Mouse (Mus musculus) heart, embryonic 15.5 days (tissue): ENCODE measurements at regions not wholly inside any gene's neighbourhood (a gene's known extent, or its start where the extent isn't known, plus 50 kb on each side); places are given as distances from the start of the nearest gene placed in this dataset.

Experiments used
- ATAC-seq: fragments of 200-750 bp; cut with Nextera tagmentation; replicated peaks from 2 replicates; pipeline ENCODE4 v1.8.0; 2017; ENCODE audit warnings: low read depth, moderate TSS enrichment; ENCODE audit not compliant: insufficient number of reproducible peaks, insufficient read depth, low FRiP score
- H3K27ac ChIP-seq: fragments of 300-500 bp; sonication (generic); 2 replicates; pipeline ENCODE4 v1.5.1; 2015; ENCODE audit warnings: mild to moderate bottlenecking, inconsistent platforms
- H3K27me3 ChIP-seq: fragments of 300-500 bp; sonication (generic); 2 replicates; pipeline ENCODE4 v1.6.1; 2015; ENCODE audit warnings: inconsistent platforms
- H3K36me3 ChIP-seq: fragments of 300-500 bp; sonication (generic); 2 replicates; pipeline ENCODE4 v1.6.1; 2015; ENCODE audit warnings: mild to moderate bottlenecking, inconsistent platforms
- H3K4me1 ChIP-seq: fragments of 300-500 bp; sonication (generic); replicated peaks from 2 replicates; pipeline ENCODE4 v1.6.1; 2015; ENCODE audit warnings: inconsistent platforms
- H3K4me2 ChIP-seq: fragments of 300-500 bp; sonication (generic); 2 replicates; pipeline ENCODE4 v1.6.1; 2015; ENCODE audit warnings: inconsistent platforms, mild to moderate bottlenecking, moderate library complexity
- H3K4me3 ChIP-seq: fragments of 300-500 bp; sonication (generic); 2 replicates; pipeline ENCODE4 v1.5.1; 2015; ENCODE audit warnings: mild to moderate bottlenecking, inconsistent platforms
- H3K9ac ChIP-seq: fragments of 300-500 bp; sonication (generic); 2 replicates; pipeline ENCODE4 v1.6.1; 2015; ENCODE audit warnings: mild to moderate bottlenecking, inconsistent platforms
- H3K9me3 ChIP-seq: fragments of 300-500 bp; sonication (generic); replicated peaks from 2 replicates; pipeline ENCODE4 v1.6.1; 2016; ENCODE audit warnings: inconsistent platforms
- WGBS: fragments of 180-500 bp; shearing (Covaris S2); methylation state at CpG from one replicate; pipeline ENCODE4 v1.1.7; 2015; ENCODE audit warnings: mixed read lengths; 5-methylcytosine and 5-hydroxymethylcytosine counted together

GRCm38 (mm10) chr14:111971857-111972256 is 297.0 kb downstream of the Slitrk5 start:
- Histone ChIP-seq H3K9ac (no peak overlapping the region), H3K9me3 (no peaks in the 10 kb centered on the region), H3K27ac (no peak overlapping the region), H3K36me3 (no peaks in the 10 kb centered on the region), H3K4me3 (no peak overlapping the region), H3K4me2 (no peak overlapping the region), H3K4me1 (no peaks in the 10 kb centered on the region), H3K27me3 (no peaks in the 10 kb centered on the region)
- no peak for ATAC-seq
- 25% methylated on average over 3 of the region's 3 CpGs for WGBS

- H3K4me2 ChIP-seq = no peak overlapping the region
- no peak overlapping the region for H3K9ac ChIP-seq
- no peak for ATAC-seq
- no peak overlapping the region for H3K4me3 ChIP-seq
- H3K4me1 ChIP-seq = no peaks in the 10 kb centered on the region
- no peaks in the 10 kb centered on the region for H3K27me3 ChIP-seq
- no peak overlapping the region for H3K27ac ChIP-seq
- H3K36me3 ChIP-seq = no peaks in the 10 kb centered on the region
- WGBS = 58% methylated on average over 5 of the region's 5 CpGs
- H3K9me3 ChIP-seq = no peaks in the 10 kb centered on the region
Measured at GRCm38 (mm10) chr14:111995809-111996458, 321.0 kb downstream of the Slitrk5 start.

GRCm38 (mm10) chr14:112002146-112002545 is 327.2 kb downstream of the Slitrk5 start:
- whole genome bisulfite sequencing = 74% methylated on average over 2 of the region's 2 CpGs
- Histone ChIP-seq H3K9ac (no peak overlapping the region), H3K27ac (no peak overlapping the region), H3K4me3 (no peak overlapping the region), H3K36me3 (no peaks in the 10 kb centered on the region), H3K4me2 (no peak overlapping the region), H3K4me1 (no peaks in the 10 kb centered on the region), H3K27me3 (no peaks in the 10 kb centered on the region), H3K9me3 (no peaks in the 10 kb centered on the region)
- no peak for ATAC-seq

GRCm38 (mm10) chr14:112002881-112003280 is 328.0 kb downstream of the Slitrk5 start:
- Histone ChIP-seq H3K36me3 (no peaks in the 10 kb centered on the region), H3K4me2 (no peak overlapping the region), H3K4me3 (no peak overlapping the region), H3K27ac (no peak overlapping the region), H3K9ac (no peak overlapping the region), H3K9me3 (no peaks in the 10 kb centered on the region), H3K27me3 (no peaks in the 10 kb centered on the region), H3K4me1 (no peaks in the 10 kb centered on the region)
- ATAC-seq = no peak
- WGBS = 87% methylated on average over 3 of the region's 3 CpGs

- ATAC-seq = no peak
- Histone ChIP-seq H3K36me3 (no peaks in the 10 kb centered on the region), H3K9me3 (no peaks in the 10 kb centered on the region), H3K4me2 (no peak overlapping the region), H3K4me1 (no peaks in the 10 kb centered on the region), H3K4me3 (no peak overlapping the region), H3K27me3 (no peaks in the 10 kb centered on the region), H3K27ac (no peak overlapping the region), H3K9ac (no peak overlapping the region)
- 87% methylated on average over 3 of the region's 3 CpGs for WGBS
Measured at GRCm38 (mm10) chr14:112008651-112009050, 333.8 kb downstream of the Slitrk5 start.

GRCm38 (mm10) chr14:112029331-112029730 is 354.4 kb downstream of the Slitrk5 start:
- H3K36me3 ChIP-seq = no peaks in the 10 kb centered on the region
- H3K4me1 ChIP-seq = no peaks in the 10 kb centered on the region
- ATAC-seq = no peak
- H3K9ac ChIP-seq = no peak overlapping the region
- no peaks in the 10 kb centered on the region for H3K27me3 ChIP-seq
- H3K9me3 ChIP-seq = no peaks in the 10 kb centered on the region
- H3K27ac ChIP-seq = no peak overlapping the region
- H3K4me3 ChIP-seq = no peak overlapping the region
- H3K4me2 ChIP-seq = no peak overlapping the region
- 68% methylated on average over 3 of the region's 3 CpGs for WGBS

GRCm38 (mm10) chr14:112075071-112075470 is 400.2 kb downstream of the Slitrk5 start:
- 0 out of 2 replicates have a peak, but pooled peaks have one; percentile 18 for ATAC-seq
- WGBS = 82% methylated on average over 1 of the region's 1 CpGs
- no peak overlapping the region for H3K27ac ChIP-seq

More at GRCm38 (mm10) chr14:112075071-112075470, 400.2 kb downstream of the Slitrk5 start:
- H3K9ac ChIP-seq = no peak overlapping the region
- H3K9me3 ChIP-seq = no peaks in the 10 kb centered on the region
- no peaks in the 10 kb centered on the region for H3K4me1 ChIP-seq
- H3K4me3 ChIP-seq = no peak overlapping the region
- no peaks in the 10 kb centered on the region for H3K27me3 ChIP-seq
- H3K36me3 ChIP-seq = no peaks in the 10 kb centered on the region
- no peak overlapping the region for H3K4me2 ChIP-seq
